Comparison of ENCODE assay signal across 9 mouse cellular contexts in the genomic region with DNA sequence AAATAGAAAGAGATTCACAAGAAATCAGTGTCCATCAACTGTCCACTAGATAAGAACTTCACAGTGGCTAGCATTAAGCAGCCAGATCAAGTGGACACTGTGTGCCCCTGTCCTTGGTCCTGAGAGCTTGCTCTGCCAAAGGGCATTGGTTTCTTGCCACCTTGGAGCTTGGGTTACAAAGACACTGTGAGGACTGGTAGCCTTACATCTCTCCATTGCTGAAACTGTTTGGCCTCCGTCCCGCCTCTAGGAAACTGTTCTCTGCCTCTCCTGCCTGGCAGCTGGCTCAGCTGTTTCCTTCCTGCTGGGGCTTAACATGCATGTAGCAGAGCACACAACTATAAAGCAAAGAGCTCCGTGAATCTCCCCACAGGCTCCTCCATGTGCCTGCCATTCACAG. TPM values are rescaled to one million over a fixed set of nuclear protein-coding genes. Genes with fewer than 3 reads are reported as not detected.
A peak's percentile ranks its signal among the peaks of the same experiment; 100 is the strongest.
DNase-seq lines count a peak whose midpoint lies in the region; ATAC-seq and TF ChIP-seq lines count a peak whose summit lies in the region.
"Had no signal": no experiment of that assay in that cellular context is flagged by ENCODE, and none has a peak within 500 bp of the region (broad histone marks: within the 10 kb centered on the region; RNA-seq: fewer than 3 reads in every experiment).

No protein-coding gene starts in this region.

- H3K27me3 ChIP-seq in lung, embryonic 14.5 days (ENCODE audit: insufficient read depth, low read length): no peaks in the 10 kb centered on the region

- no peaks in the 10 kb centered on the region for H3K36me3 ChIP-seq in lung, embryonic 14.5 days (ENCODE audit: insufficient read depth)
- H3K36me3 ChIP-seq: embryonic facial prominence, embryonic 13.5 days had no signal

- peak; percentile 72 for DNase-seq in adrenal gland, adult 2 months
- no peak for DNase-seq in adrenal gland, postnatal 4 days (ENCODE audit: low spot score in 2 of 2)
- peak; percentile 72 for DNase-seq in lung, embryonic 14.5 days
- DNase-seq in lung, adult 2 months: no peak
- DNase-seq in gastrocnemius, postnatal 10 days: peak; percentile 76
- peak; percentile 29 for DNase-seq in testis, postnatal 14 days (ENCODE audit: low spot score)
- DNase-seq in left cerebral cortex, adult 2 months (ENCODE audit: extremely low spot score in 1 of 2, low spot score in 2 of 2): no peak

- no peak for ATAC-seq in lung, embryonic 14.5 days (ENCODE audit: insufficient read depth)
- ATAC-seq in erythroblast, adult 5-6 weeks (replicated peaks; ENCODE audit: low FRiP score, poor library complexity, severe bottlenecking): no peak

- H3K9ac ChIP-seq in lung, embryonic 14.5 days: no peak overlapping the region
- H3K9ac ChIP-seq: embryonic facial prominence, embryonic 13.5 days had no signal

- no peak overlapping the region for H3K27ac ChIP-seq in lung, embryonic 14.5 days (ENCODE audit: low read depth)
- H3K27ac ChIP-seq in left cerebral cortex, adult 2 months: no peak overlapping the region
- H3K27ac ChIP-seq: embryonic facial prominence, embryonic 13.5 days had no signal

- TF ChIP-seq CTCF in lung, embryonic 14.5 days (IDR thresholded peaks at IDR 0.05; ENCODE audit: low read depth): no peak
- no peak for TF ChIP-seq CTCF in lung, adult 2 months (IDR thresholded peaks at IDR 0.05; ENCODE audit: insufficient read depth, low read length)
- TF ChIP-seq CTCF in left cerebral cortex, adult 2 months (IDR thresholded peaks at IDR 0.05): no peak

- no peak for TF ChIP-seq POLR2A in lung, adult 2 months (IDR thresholded peaks at IDR 0.05; ENCODE audit: borderline replicate concordance, extremely low read depth, low read depth, low read length)

- intact Hi-C loops in left cerebral cortex, adult 2 months (cut with DNase I): no loop called here

- WGBS in lung, embryonic 14.5 days: 47% methylated on average over 3 of the region's 3 CpGs
- 20% methylated on average over 3 of the region's 3 CpGs for WGBS in lung, adult 2 months

- H3K4me2 ChIP-seq in lung, embryonic 14.5 days: no peak overlapping the region
- H3K4me2 ChIP-seq: embryonic facial prominence, embryonic 13.5 days had no signal

- no peak overlapping the region for H3K4me3 ChIP-seq in lung, embryonic 14.5 days (ENCODE audit: low read depth, low read length)
- no peak overlapping the region for H3K4me3 ChIP-seq in lung, adult 2 months (replicated peaks; ENCODE audit: extremely low read depth, low read depth, low read length)
- no peak overlapping the region for H3K4me3 ChIP-seq in left cerebral cortex, adult 2 months
- H3K4me3 ChIP-seq: embryonic facial prominence, embryonic 13.5 days had no signal

- H3K4me1 ChIP-seq in lung, embryonic 14.5 days (ENCODE audit: insufficient read depth): peaks cover 11% of the 10 kb centered on the region; the same call in 1 of the 2 replicates
- peaks cover 3% of the 10 kb centered on the region; the same call in 1 of the 2 replicates for H3K4me1 ChIP-seq in lung, adult 2 months (ENCODE audit: control insufficient read depth, insufficient read depth, low read length)

- no peaks in the 10 kb centered on the region for H3K9me3 ChIP-seq in lung, embryonic 14.5 days (ENCODE audit: low read depth, low read length)
- H3K9me3 ChIP-seq: embryonic facial prominence, embryonic 13.5 days had no signal

RNA-seq across cellular contexts. Expression of gene Angpt4, which starts 26.9 kb away (rescaled TPM):
- 1 to 10 TPM in 1 of 2 experiments, under 1 TPM in 1; 0.63 to 1.6 TPM for total RNA-seq in adrenal gland, adult 2 months (2021)
- 1.1 and 1.9 TPM in 2 replicates for polyA plus RNA-seq in adrenal gland, adult 2 months (2012; rRNA removed)
- under 1 TPM; 0.48 to 0.62 TPM for total RNA-seq in adrenal gland, postnatal 4 days (2021)
- polyA plus RNA-seq in lung, embryonic 14.5 days (2014; fragmentation: Nextera tagmentation; extraction: Ambion mirVana): 0.23 and 0.32 TPM in 2 replicates
- 2.2 and 4.1 TPM in 2 replicates for polyA plus RNA-seq in lung, adult 2 months (2012; rRNA removed)
- under 1 TPM; 0.26 to 0.47 TPM for total RNA-seq in gastrocnemius, postnatal 10 days (2021)
- not detected for total RNA-seq in left cerebral cortex, adult 2 months (2021)
- not detected in 2 replicates for total RNA-seq in erythroblast, adult 5-6 weeks (2015; ENCODE audit: low replicate concordance)
- not detected in 2 replicates for total RNA-seq in erythroblast, adult 5-6 weeks (2017; ENCODE audit: low replicate concordance)

RNA-seq across cellular contexts. Expression of gene Fam110a, which starts 42.1 kb away (rescaled TPM):
- 10 to 100 TPM in 1 of 2 experiments, 1 to 10 TPM in 1; 8.5 to 11.3 TPM for total RNA-seq in adrenal gland, adult 2 months (2021)
- polyA plus RNA-seq in adrenal gland, adult 2 months (2012; rRNA removed): 24.1 and 24.6 TPM in 2 replicates
- total RNA-seq in adrenal gland, postnatal 4 days (2021): 10 to 100 TPM; 13.1 to 13.4 TPM
- 29.3 and 29.4 TPM in 2 replicates for polyA plus RNA-seq in lung, embryonic 14.5 days (2014; fragmentation: Nextera tagmentation; extraction: Ambion mirVana)
- 41.1 and 42.1 TPM in 2 replicates for polyA plus RNA-seq in lung, adult 2 months (2012; rRNA removed)
- 1 to 10 TPM; 5.6 to 6.6 TPM for total RNA-seq in gastrocnemius, postnatal 10 days (2021)
- total RNA-seq in left cerebral cortex, adult 2 months (2021): 1 to 10 TPM; 6.6 to 6.7 TPM
- 2.1 and 3.1 TPM in 2 replicates for total RNA-seq in erythroblast, adult 5-6 weeks (2015; ENCODE audit: low replicate concordance)
- total RNA-seq in erythroblast, adult 5-6 weeks (2017; ENCODE audit: low replicate concordance): 0.70 and 5.7 TPM in 2 replicates

RNA-seq across cellular contexts. Expression of gene Slc52a3, which starts 58.4 kb away (rescaled TPM):
- total RNA-seq in adrenal gland, adult 2 months (2021): 1 to 10 TPM; 3.1 to 5.4 TPM
- polyA plus RNA-seq in adrenal gland, adult 2 months (2012; rRNA removed): 5.7 and 6.9 TPM in 2 replicates
- total RNA-seq in adrenal gland, postnatal 4 days (2021): 1 to 10 TPM; 2.4 to 6.2 TPM
- polyA plus RNA-seq in lung, embryonic 14.5 days (2014; fragmentation: Nextera tagmentation; extraction: Ambion mirVana): 0.72 and 1.5 TPM in 2 replicates
- polyA plus RNA-seq in lung, adult 2 months (2012; rRNA removed): 34.5 and 40.5 TPM in 2 replicates
- total RNA-seq in gastrocnemius, postnatal 10 days (2021): 1 to 10 TPM; 1.1 to 1.3 TPM
- total RNA-seq in left cerebral cortex, adult 2 months (2021): 1 to 10 TPM; 2.6 to 2.9 TPM
- total RNA-seq in erythroblast, adult 5-6 weeks (2015; ENCODE audit: low replicate concordance): not detected in 2 replicates
- not detected in 2 replicates for total RNA-seq in erythroblast, adult 5-6 weeks (2017; ENCODE audit: low replicate concordance)

Comparison
In these comparisons a context has a peak if more than half of its experiments do, and no peak if none do; other contexts are left out.
1. DNase-seq: peak in adrenal gland, adult 2 months (single experiment), lung, embryonic 14.5 days (single experiment), gastrocnemius, postnatal 10 days (single experiment) and testis, postnatal 14 days (single experiment); none in adrenal gland, postnatal 4 days (0 of 2), lung, adult 2 months (single experiment) and left cerebral cortex, adult 2 months (0 of 2).